Mouse (Mus musculus): Measurements from ENCODE around the gene Usf3.

GRCm38 (mm10) chr16:44233019-44233418, 60.0 kb downstream of the Usf3 start:
- TF ChIP-seq POLR2A (IDR thresholded peaks at IDR 0.05; ENCODE audit: borderline replicate concordance, extremely low read depth, low read depth, low read length) (no peak), CTCF (IDR thresholded peaks at IDR 0.05; ENCODE audit: insufficient read depth, low read length) (no peak)

All from lung, adult 2 months (tissue).